21 mouse cellular contexts compared by ENCODE assay signal in genomic region chr7:49373173-49373572, GRCm38 (mm10).
A peak's percentile ranks its signal among the peaks of the same experiment; 100 is the strongest.
DNase-seq lines count a peak whose midpoint lies in the region; ATAC-seq and TF ChIP-seq lines count a peak whose summit lies in the region.
"Had no signal": no experiment of that assay in that cellular context is flagged by ENCODE, and none has a peak within 500 bp of the region (broad histone marks: within the 10 kb centered on the region; RNA-seq: fewer than 3 reads in every experiment).

No protein-coding gene starts in this region.

- 0 out of 2 replicates have a peak, but pooled peaks have one; percentile 19 for ATAC-seq in embryonic facial prominence, embryonic 14.5 days (ENCODE audit: low read depth)
- ATAC-seq: hindbrain, embryonic 16.5 days had no signal

- 73% methylated on average over 1 of the region's 1 CpGs for WGBS in embryonic facial prominence, embryonic 14.5 days
- WGBS in embryonic facial prominence, embryonic 10.5 days, result 94% methylated on average over 1 of the region's 1 CpGs

- DNase-seq in embryonic facial prominence, embryonic 14.5 days (ENCODE audit: low spot score), result peak; percentile 64
- DNase-seq in embryonic facial prominence, embryonic 10.5 days (ENCODE audit: low spot score), result no peak
- DNase-seq in layer of hippocampus, adult 2 months (ENCODE audit: low spot score in 2 of 2), result no peak
- no peak for DNase-seq in layer of hippocampus, adult 11-12 months (ENCODE audit: low spot score)
- DNase-seq in retina, embryonic 14.5 days (ENCODE audit: low spot score), result peak; percentile 24
- no peak for DNase-seq in retina, postnatal 1 day
- no peak for DNase-seq in kidney, adult 9 months
- no peak for DNase-seq in frontal cortex, postnatal 14 days (ENCODE audit: low spot score in 2 of 2)
- DNase-seq: adrenal gland, postnatal 10 days; cerebellum, adult 18-20 months; cerebellum, postnatal 36 days; gastrocnemius, postnatal 36 days; heart, postnatal 36 days; lung, postnatal 4 days; right cerebral cortex, postnatal 25 days; thymus, postnatal 14 days had no signal

- peak; percentile 55 for TF ChIP-seq CTCF in layer of hippocampus, adult 2 months (conservative IDR thresholded peaks at IDR 0.05)

- H3K36me3 ChIP-seq in embryonic facial prominence, embryonic 14.5 days (ENCODE audit: control insufficient read depth, insufficient read depth, low read length), result 0 out of 2 replicates have a peak, but pooled peaks cover 2% of the 10 kb centered on the region
- H3K36me3 ChIP-seq in embryonic facial prominence, embryonic 10.5 days (replicated peaks), result no peaks in the 10 kb centered on the region
- H3K36me3 ChIP-seq: embryonic facial prominence, embryonic 12.5 days; heart, embryonic 10.5 days; liver, embryonic 15.5 days had no signal

- 0 out of 2 replicates have a peak overlapping the region, but pooled peaks have one; percentile 8 for H3K27ac ChIP-seq in embryonic facial prominence, embryonic 14.5 days (replicated peaks; ENCODE audit: low read depth, low read length)
- H3K27ac ChIP-seq in embryonic facial prominence, embryonic 10.5 days (replicated peaks), result no peak overlapping the region
- H3K27ac ChIP-seq in layer of hippocampus, adult 2 months, result peak overlapping the region; percentile 62; the same call in 1 of the 2 replicates
- H3K27ac ChIP-seq: embryonic facial prominence, embryonic 12.5 days; heart, embryonic 10.5 days; liver, embryonic 15.5 days had no signal

- H3K27me3 ChIP-seq in embryonic facial prominence, embryonic 14.5 days (replicated peaks; ENCODE audit: control insufficient read depth, insufficient read depth, low read length), result no peaks in the 10 kb centered on the region
- no peaks in the 10 kb centered on the region for H3K27me3 ChIP-seq in embryonic facial prominence, embryonic 10.5 days (replicated peaks; ENCODE audit: low read depth, poor library complexity, severe bottlenecking)
- H3K27me3 ChIP-seq: embryonic facial prominence, embryonic 12.5 days; liver, embryonic 15.5 days had no signal

- H3K4me1 ChIP-seq in embryonic facial prominence, embryonic 14.5 days (ENCODE audit: control insufficient read depth, insufficient read depth, low read length), result 0 out of 2 replicates have a peak, but pooled peaks cover 8% of the 10 kb centered on the region
- H3K4me1 ChIP-seq in embryonic facial prominence, embryonic 10.5 days, result peaks cover 28% of the 10 kb centered on the region
- H3K4me1 ChIP-seq: liver, embryonic 15.5 days had no signal

- no peak overlapping the region for H3K4me2 ChIP-seq in embryonic facial prominence, embryonic 14.5 days (ENCODE audit: low read depth, low read length)
- H3K4me2 ChIP-seq: embryonic facial prominence, embryonic 12.5 days; liver, embryonic 15.5 days; midbrain, embryonic 11.5 days had no signal

- no peak overlapping the region for H3K9ac ChIP-seq in embryonic facial prominence, embryonic 14.5 days (ENCODE audit: low read depth, low read length)
- H3K9ac ChIP-seq: embryonic facial prominence, embryonic 12.5 days; liver, embryonic 15.5 days had no signal

- no peak overlapping the region for H3K4me3 ChIP-seq in embryonic facial prominence, embryonic 14.5 days (ENCODE audit: low read depth, low read length)
- H3K4me3 ChIP-seq in embryonic facial prominence, embryonic 10.5 days, result no peak overlapping the region
- H3K4me3 ChIP-seq in layer of hippocampus, adult 2 months, result no peak overlapping the region
- H3K4me3 ChIP-seq: embryonic facial prominence, embryonic 12.5 days; heart, embryonic 10.5 days; liver, embryonic 15.5 days had no signal

- no peaks in the 10 kb centered on the region for H3K9me3 ChIP-seq in embryonic facial prominence, embryonic 14.5 days (ENCODE audit: control insufficient read depth, low read length)
- no peaks in the 10 kb centered on the region for H3K9me3 ChIP-seq in embryonic facial prominence, embryonic 10.5 days
- H3K9me3 ChIP-seq: embryonic facial prominence, embryonic 12.5 days; heart, embryonic 10.5 days; liver, embryonic 15.5 days had no signal

Comparison
In these comparisons a context has a peak if more than half of its experiments do, and no peak if none do; other contexts are left out.
1. DNase-seq: peak in embryonic facial prominence, embryonic 14.5 days (single experiment) and retina, embryonic 14.5 days (single experiment); none in embryonic facial prominence, embryonic 10.5 days (single experiment), layer of hippocampus, adult 2 months (0 of 2), layer of hippocampus, adult 11-12 months (single experiment), retina, postnatal 1 day (single experiment), kidney, adult 9 months (single experiment) and frontal cortex, postnatal 14 days (0 of 2).